ENCODE assay signal across 19 mouse cellular contexts in the genomic region with DNA sequence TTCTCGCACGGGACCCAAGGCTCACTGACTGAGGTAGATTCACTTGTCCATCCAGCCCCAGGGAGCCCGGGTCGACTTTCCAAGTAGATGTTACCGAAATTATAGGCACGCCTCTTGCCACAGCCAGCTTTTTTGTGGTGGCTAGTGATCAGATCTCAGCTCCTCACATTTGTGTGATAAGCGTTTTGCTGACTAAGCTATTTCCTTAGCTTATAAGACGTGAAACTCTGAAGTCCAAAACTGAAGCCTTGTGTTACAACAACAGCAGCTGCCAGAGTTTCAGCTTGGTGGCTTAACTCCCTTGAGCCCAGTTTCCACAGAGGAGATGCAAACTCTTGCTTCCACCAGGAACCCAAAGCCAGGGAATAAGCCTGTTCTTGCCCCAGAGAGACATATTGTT.
"Had no signal": no experiment of that assay in that cellular context is flagged by ENCODE, and none has a peak within 500 bp of the region (broad histone marks: within the 10 kb centered on the region; RNA-seq: fewer than 3 reads in every experiment).

No protein-coding gene starts in this region.

- DNase-seq: lung, adult 18-20 months; lung, embryonic 14.5 days; lung, postnatal 10 days; lung, postnatal 4 days; midbrain, embryonic 14.5 days; retina, postnatal 1 day; right cerebral cortex, adult 18-20 months; right cerebral cortex, postnatal 25 days; right cerebral cortex, postnatal 4 days; spleen, adult 18-20 months; thymus, adult 18-20 months; thymus, postnatal 14 days; thymus, postnatal 36 days had no signal

- H3K9ac ChIP-seq: lung, embryonic 14.5 days; midbrain, embryonic 12.5 days; neural tube, embryonic 13.5 days; neural tube, embryonic 15.5 days had no signal

- H3K27ac ChIP-seq: midbrain, embryonic 10.5 days; midbrain, embryonic 12.5 days; neural tube, embryonic 13.5 days; neural tube, embryonic 15.5 days had no signal

- H3K9me3 ChIP-seq: midbrain, embryonic 10.5 days; midbrain, embryonic 12.5 days; neural tube, embryonic 13.5 days; neural tube, embryonic 15.5 days had no signal

- ATAC-seq: midbrain, embryonic 16.5 days had no signal

- H3K4me2 ChIP-seq: lung, embryonic 14.5 days; midbrain, embryonic 12.5 days; neural tube, embryonic 13.5 days; neural tube, embryonic 15.5 days had no signal

- H3K4me3 ChIP-seq: midbrain, embryonic 10.5 days; midbrain, embryonic 12.5 days; myocyte; neural tube, embryonic 13.5 days; neural tube, embryonic 15.5 days had no signal

- H3K27me3 ChIP-seq: midbrain, embryonic 12.5 days; neural tube, embryonic 13.5 days; neural tube, embryonic 15.5 days had no signal
